Mouse (Mus musculus) left cerebral cortex, adult 18-20 months (tissue): ENCODE measurements around the gene Cbx3. TPM values are rescaled to one million over a fixed set of nuclear protein-coding genes. Genes with fewer than 3 reads are reported as not detected.
"Not testable (repeated sequence)": the region's sequence is repeated elsewhere in the genome, so short reads cannot be mapped to it uniquely, and the experiment has no call there.

Experiments
- DNase-seq, 2 experiments: peaks; one replicate each; pipeline ENCODE4 v3.0.0; 2021 to 2022; ENCODE audit warnings: low spot score in 2 of 2, mixed read lengths in 1 of 2
- total RNA-seq, 2 experiments: library from RNA; stranded (reverse); gene quantifications; 2 replicates each; pipeline ENCODE4 v1.2.3; 2021

The Cbx3 gene
- total RNA-seq, 2 experiments from 2014 or later = 130 to 132 TPM

GRCm38 (mm10) chr6:51468891-51469561 is 1.1 kb upstream of the Cbx3 start:
- DNase-seq = peak; percentile 67 to 74

- DNase-seq = peak; percentile 97 to 99
Observed at GRCm38 (mm10) chr6:51469715-51470310, 347 bp upstream of the Cbx3 start, which contains the start of gene Hnrnpa2b1. Gene Hnrnpa2b1 (minus strand): TSS chr6:51469894.

- DNase-seq = no peak
Observed at GRCm38 (mm10) chr6:51471179-51471505, 982 bp downstream of the Cbx3 start.

- no peak for DNase-seq
Observed at GRCm38 (mm10) chr6:51471782-51472181, 1.6 kb downstream of the Cbx3 start.

- no peak for DNase-seq
Observed at GRCm38 (mm10) chr6:51472213-51472612, 2.1 kb downstream of the Cbx3 start.

- no peak for DNase-seq
Observed at GRCm38 (mm10) chr6:51479136-51479731, 9.1 kb downstream of the Cbx3 start.

GRCm38 (mm10) chr6:51481548-51481947 is 11.4 kb downstream of the Cbx3 start:
- DNase-seq = no peak

GRCm38 (mm10) chr6:51483861-51484260 is 13.7 kb downstream of the Cbx3 start:
- no peak for DNase-seq

- DNase-seq = not testable (repeated sequence)
Observed at GRCm38 (mm10) chr6:51484556-51484955, 14.4 kb downstream of the Cbx3 start.

- no peak for DNase-seq
Observed at GRCm38 (mm10) chr6:51485646-51486045, 15.5 kb downstream of the Cbx3 start.

- DNase-seq = no peak
Observed at GRCm38 (mm10) chr6:51486076-51486710, 16.0 kb downstream of the Cbx3 start.

- no peak for DNase-seq
Observed at GRCm38 (mm10) chr6:51486731-51487130, 16.6 kb downstream of the Cbx3 start.

GRCm38 (mm10) chr6:51489787-51490186 is 19.6 kb downstream of the Cbx3 start:
- no peak for DNase-seq

GRCm38 (mm10) chr6:51497321-51498111 is 27.4 kb downstream of the Cbx3 start:
- no peak for DNase-seq

- no peak for DNase-seq
Observed at GRCm38 (mm10) chr6:51505671-51506070, 35.5 kb downstream of the Cbx3 start.

- DNase-seq = no peak
Observed at GRCm38 (mm10) chr6:51507556-51507955, 37.4 kb downstream of the Cbx3 start.

GRCm38 (mm10) chr6:51508750-51509648 is 38.8 kb downstream of the Cbx3 start:
- DNase-seq = peak; percentile 82 to 88

- peak in 1 of 2 experiments; percentile 31 for DNase-seq
Observed at GRCm38 (mm10) chr6:51510094-51510493, 39.9 kb downstream of the Cbx3 start.

GRCm38 (mm10) chr6:51510946-51511345 is 40.8 kb downstream of the Cbx3 start:
- DNase-seq = no peak

- DNase-seq = no peak
Observed at GRCm38 (mm10) chr6:51513745-51514144, 43.6 kb downstream of the Cbx3 start.
